In genomic region chr5:93205371-93206108, GRCm38 (mm10) we compare ENCODE assay signal across 1 mouse cellular context.
A peak's percentile ranks its signal among the peaks of the same experiment; 100 is the strongest.
TF ChIP-seq lines count a peak whose summit lies in the region.

No protein-coding gene starts in this region.

TF ChIP-seq in CH12.LX, 34 proteins besides CTCF, POLR2A, EP300 and RAD21 (continued from another document):
- TF ChIP-seq SIN3A (IDR thresholded peaks at IDR 0.05; ENCODE audit: low read length) = peak; percentile 71
- TF ChIP-seq GABPA (IDR thresholded peaks at IDR 0.05; ENCODE audit: insufficient replicate concordance, low read depth, low read length) = no peak
- TF ChIP-seq RCOR1 (conservative IDR thresholded peaks at IDR 0.05; ENCODE audit: low read depth, low read length) = no peak
- no peak for TF ChIP-seq KAT2A (IDR thresholded peaks at IDR 0.05; ENCODE audit: insufficient replicate concordance, low read length)
- TF ChIP-seq JUND (conservative IDR thresholded peaks at IDR 0.05; ENCODE audit: low read depth, low read length) = no peak
- TF ChIP-seq MAFK (IDR thresholded peaks at IDR 0.05; ENCODE audit: insufficient replicate concordance, low read length) = no peak
- TF ChIP-seq CHD1 (IDR thresholded peaks at IDR 0.05; ENCODE audit: low read depth, low read length) = no peak
- no peak for TF ChIP-seq MEF2A (IDR thresholded peaks at IDR 0.05; ENCODE audit: borderline replicate concordance, low read depth, low read length)
- no peak for TF ChIP-seq POLR2AphosphoS2 (IDR thresholded peaks at IDR 0.05; ENCODE audit: low read depth, low read length)
- TF ChIP-seq USF2 (conservative IDR thresholded peaks at IDR 0.05; ENCODE audit: low read depth, low read length) = no peak
- TF ChIP-seq JUN (IDR thresholded peaks at IDR 0.05; ENCODE audit: insufficient read depth, low read depth, low read length) = no peak
- TF ChIP-seq ZNF384 (IDR thresholded peaks at IDR 0.05; ENCODE audit: low read depth, low read length) = peak; percentile 63
- TF ChIP-seq MAX (IDR thresholded peaks at IDR 0.05; ENCODE audit: low read length) = no peak
- TF ChIP-seq ETS1 (conservative IDR thresholded peaks at IDR 0.05; ENCODE audit: low read depth, low read length) = no peak
- TF ChIP-seq SMC3 (IDR thresholded peaks at IDR 0.05; ENCODE audit: low read depth, low read length) = no peak
- TF ChIP-seq MXI1 (IDR thresholded peaks at IDR 0.05; ENCODE audit: low read depth, low read length) = no peak; the same call in 1 of the 2 replicates
- 0 out of 2 replicates have a peak, but pooled peaks have one; percentile 9 for TF ChIP-seq MAZ (IDR thresholded peaks at IDR 0.05; ENCODE audit: low read depth, low read length)
- no peak for TF ChIP-seq HCFC1 (IDR thresholded peaks at IDR 0.05; ENCODE audit: low read depth, low read length)
- TF ChIP-seq USF1 (IDR thresholded peaks at IDR 0.05; ENCODE audit: low read depth, low read length) = no peak
- TF ChIP-seq ZMIZ1 (IDR thresholded peaks at IDR 0.05; ENCODE audit: low read depth, low read length) = no peak
- TF ChIP-seq PAX5 (IDR thresholded peaks at IDR 0.05; ENCODE audit: low read length) = no peak
